Mouse (Mus musculus) layer of hippocampus, postnatal 25 days (tissue): ENCODE measurements around the gene Dlg2. TPM values are rescaled to one million over a fixed set of nuclear protein-coding genes. Genes with fewer than 3 reads are reported as not detected.

Experiments
- DNase-seq, 2 experiments: peaks; one replicate each; pipeline ENCODE4 v3.0.0; 2022; ENCODE audit warnings: mixed read lengths in 2 of 2, low spot score in 1 of 2; ENCODE audit errors: extremely low spot score in 1 of 2
- total RNA-seq, 2 experiments: library from RNA; stranded (reverse); gene quantifications; 2 replicates each; pipeline ENCODE4 v1.2.3; 2021

Gene Dlg2
- total RNA-seq, 2 experiments from 2014 or later = 264 to 282 TPM

GRCm38 (mm10) chr7:91218321-91218987, 742.0 kb downstream of the Dlg2 start:
- DNase-seq = no peak

- DNase-seq = peak in 1 of 2 experiments; percentile 59
Measured at GRCm38 (mm10) chr7:91226442-91226841, 750.0 kb downstream of the Dlg2 start.

GRCm38 (mm10) chr7:91241718-91242117, 765.2 kb downstream of the Dlg2 start:
- no peak for DNase-seq

GRCm38 (mm10) chr7:91261672-91262030, 785.2 kb downstream of the Dlg2 start:
- no peak for DNase-seq

GRCm38 (mm10) chr7:91262031-91262951, 785.8 kb downstream of the Dlg2 start:
- DNase-seq = peak; percentile 34 to 45

- DNase-seq = peak in 1 of 2 experiments; percentile 18
Measured at GRCm38 (mm10) chr7:91262998-91263397, 786.5 kb downstream of the Dlg2 start.

- peak in 1 of 2 experiments; percentile 23 for DNase-seq
Measured at GRCm38 (mm10) chr7:91267764-91268163, 791.3 kb downstream of the Dlg2 start.

GRCm38 (mm10) chr7:91284167-91284566, 807.7 kb downstream of the Dlg2 start:
- peak in 1 of 2 experiments; percentile 15 for DNase-seq

- DNase-seq = no peak
Measured at GRCm38 (mm10) chr7:91288324-91288723, 811.9 kb downstream of the Dlg2 start.

- no peak for DNase-seq
Measured at GRCm38 (mm10) chr7:91296127-91296526, 819.7 kb downstream of the Dlg2 start.

GRCm38 (mm10) chr7:91311177-91311576, 834.7 kb downstream of the Dlg2 start:
- DNase-seq = no peak

GRCm38 (mm10) chr7:91345073-91345472, 868.6 kb downstream of the Dlg2 start:
- no peak for DNase-seq

GRCm38 (mm10) chr7:91369821-91370321, 893.4 kb downstream of the Dlg2 start:
- DNase-seq = no peak

- DNase-seq = no peak
Measured at GRCm38 (mm10) chr7:91382281-91382680, 905.8 kb downstream of the Dlg2 start.

- DNase-seq = no peak
Measured at GRCm38 (mm10) chr7:91383873-91384272, 907.4 kb downstream of the Dlg2 start.

GRCm38 (mm10) chr7:91389272-91389671, 912.8 kb downstream of the Dlg2 start:
- no peak for DNase-seq

- no peak for DNase-seq
Measured at GRCm38 (mm10) chr7:91397827-91398226, 921.4 kb downstream of the Dlg2 start.

GRCm38 (mm10) chr7:91412109-91412508, 935.6 kb downstream of the Dlg2 start:
- DNase-seq = no peak

- DNase-seq = no peak
Measured at GRCm38 (mm10) chr7:91414150-91414549, 937.7 kb downstream of the Dlg2 start.

GRCm38 (mm10) chr7:91414749-91415148, 938.3 kb downstream of the Dlg2 start:
- no peak for DNase-seq

- DNase-seq = no peak
Measured at GRCm38 (mm10) chr7:91420215-91420614, 943.7 kb downstream of the Dlg2 start.
